Mouse (Mus musculus) monocyte, adult 2 months (primary cell): ENCODE results near the gene Krtap1-3.
"Not testable (repeated sequence)": the region's sequence is repeated elsewhere in the genome, so short reads cannot be mapped to it uniquely, and the experiment has no call there.

Experiments used
- DNase-seq, 2 experiments: peaks; one replicate each; pipeline ENCODE4 v3.0.0; 2022; ENCODE audit warnings: low spot score in 2 of 2, low read depth in 1 of 2

The Krtap1-3 gene

DNA sequence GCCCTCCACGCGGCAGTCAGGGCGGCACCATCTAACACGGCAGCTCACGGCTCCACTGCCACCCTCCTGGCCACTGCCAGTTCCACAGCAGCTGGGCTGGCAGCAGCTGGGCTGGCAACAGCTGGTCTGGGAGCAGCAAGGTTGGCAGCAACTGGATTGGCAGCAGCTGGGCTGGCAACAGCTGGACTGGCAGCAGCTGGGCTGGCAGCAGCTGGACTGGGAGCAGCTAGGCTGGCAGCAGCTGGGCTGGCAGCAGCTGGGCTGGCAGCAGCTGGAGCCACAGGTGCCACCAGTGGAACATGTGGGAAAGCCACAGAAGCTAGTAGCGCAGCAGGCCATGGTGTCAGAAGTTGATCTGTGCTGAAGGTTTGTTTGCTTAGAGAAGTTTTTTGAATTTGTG lies at the start of gene Krtap1-3:
TSS of gene Krtap1-3 (minus strand) at position 359 of the 400 bp plus-strand sequence.
- no peak for DNase-seq

GRCm38 (mm10) chr11:99640926-99641325 lies 49.8 kb upstream of the Krtap1-3 start:
- no peak for DNase-seq

- DNase-seq = no peak
Measured at GRCm38 (mm10) chr11:99637086-99637485, 45.9 kb upstream of the Krtap1-3 start.

- DNase-seq = no peak
Measured at GRCm38 (mm10) chr11:99634653-99635134, 43.6 kb upstream of the Krtap1-3 start, which contains the start of gene Krtap4-2. TSS of gene Krtap4-2 (minus strand) at chr11:99635084.

DNA sequence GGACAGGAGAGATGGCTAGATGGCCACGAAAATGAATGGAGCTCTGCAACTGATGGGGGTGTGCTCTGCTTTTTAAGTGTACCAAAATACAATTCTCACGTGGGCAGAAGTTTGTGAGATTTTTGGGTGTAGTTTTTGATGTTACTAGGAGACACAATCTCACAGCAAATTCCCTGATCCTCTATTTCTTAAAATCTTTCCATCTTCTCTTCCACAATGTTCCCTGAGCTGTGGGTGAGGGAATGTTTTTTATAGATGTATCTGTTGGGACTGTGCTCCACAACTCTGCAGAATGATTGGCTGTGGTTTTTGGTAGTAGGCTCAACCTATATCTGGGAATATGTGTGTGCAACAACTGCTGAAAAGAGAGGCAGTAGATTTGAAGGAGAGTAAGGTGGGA lies 42.2 kb upstream of the Krtap1-3 start:
- no peak for DNase-seq

GRCm38 (mm10) chr11:99630890-99631289 lies 39.8 kb upstream of the Krtap1-3 start:
- no peak for DNase-seq

DNA sequence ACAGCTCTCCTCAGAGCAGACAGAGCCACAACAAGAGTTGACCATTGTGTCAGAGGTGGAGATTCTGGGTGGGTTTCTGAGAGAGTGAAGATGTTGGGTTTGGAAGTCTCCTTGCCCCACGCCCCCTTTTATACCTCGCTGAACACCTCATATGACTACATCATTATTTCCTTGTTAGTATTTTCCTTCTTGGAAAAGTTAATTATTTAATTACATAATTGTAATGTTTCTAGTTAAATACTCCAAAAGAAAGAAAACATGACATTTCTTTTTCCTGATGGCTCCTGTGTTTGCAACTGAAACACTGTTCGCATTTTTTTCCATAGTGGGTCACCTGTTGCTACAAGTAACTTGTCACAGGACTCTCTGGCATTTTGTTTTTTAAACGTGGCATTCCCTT lies 37.0 kb upstream of the Krtap1-3 start, which contains the start of gene Krtap4-1:
TSS of gene Krtap4-1 (minus strand) at position 101 of the 400 bp plus-strand sequence.
- no peak for DNase-seq

DNA sequence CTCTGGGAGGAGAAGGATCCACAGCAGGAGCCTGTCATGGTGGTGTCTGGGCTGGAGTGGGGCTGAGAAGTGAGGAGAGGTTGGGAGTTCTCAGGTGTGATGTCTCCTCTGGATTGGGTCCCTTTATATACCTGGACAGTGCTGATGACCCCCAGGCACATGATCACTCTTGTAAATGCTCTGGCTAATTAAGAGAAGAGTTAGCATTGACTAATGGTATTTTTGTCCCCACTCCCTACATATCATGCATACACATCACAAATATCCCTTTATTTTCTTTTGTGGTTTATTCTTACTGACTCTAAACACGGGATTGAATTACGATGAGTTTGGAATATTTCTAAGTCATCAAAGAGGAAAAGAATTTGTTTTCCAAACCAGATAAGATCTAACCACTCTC lies 29.2 kb upstream of the Krtap1-3 start, which contains the start of gene Gm11562:
TSS of gene Gm11562 (minus strand) at position 101 of the 400 bp plus-strand sequence.
- no peak for DNase-seq

DNA sequence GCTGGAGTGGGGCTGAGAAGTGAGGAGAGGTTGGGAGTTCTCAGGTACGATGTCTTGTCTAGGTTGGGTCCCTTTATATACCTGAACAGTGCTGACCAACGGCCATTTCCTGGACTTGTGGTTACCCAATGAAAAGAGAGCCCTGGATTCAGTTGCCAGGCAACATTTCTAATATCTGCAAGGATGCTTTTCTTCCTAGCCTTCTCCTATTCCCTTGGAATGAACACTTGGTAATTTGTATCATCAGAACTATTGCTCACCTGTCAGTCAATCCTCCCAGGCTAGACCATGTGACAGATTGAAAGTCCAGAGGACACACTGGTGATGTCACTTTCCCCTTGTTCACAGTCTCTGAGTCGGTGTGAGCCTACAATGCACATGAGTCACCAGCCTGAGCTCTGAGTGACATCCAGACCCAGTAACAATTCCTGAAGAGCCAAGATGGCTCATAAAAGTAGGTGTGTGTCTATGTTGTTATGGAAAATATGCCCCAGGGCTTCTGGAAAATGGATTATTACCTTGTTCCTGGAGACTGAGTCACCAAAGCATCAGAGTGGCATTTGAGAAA lies 23.7 kb upstream of the Krtap1-3 start, which contains the start of gene Krtap2-4:
TSS of gene Krtap2-4 (minus strand) at position 51 of the 568 bp plus-strand sequence.
- DNase-seq = no peak

DNA sequence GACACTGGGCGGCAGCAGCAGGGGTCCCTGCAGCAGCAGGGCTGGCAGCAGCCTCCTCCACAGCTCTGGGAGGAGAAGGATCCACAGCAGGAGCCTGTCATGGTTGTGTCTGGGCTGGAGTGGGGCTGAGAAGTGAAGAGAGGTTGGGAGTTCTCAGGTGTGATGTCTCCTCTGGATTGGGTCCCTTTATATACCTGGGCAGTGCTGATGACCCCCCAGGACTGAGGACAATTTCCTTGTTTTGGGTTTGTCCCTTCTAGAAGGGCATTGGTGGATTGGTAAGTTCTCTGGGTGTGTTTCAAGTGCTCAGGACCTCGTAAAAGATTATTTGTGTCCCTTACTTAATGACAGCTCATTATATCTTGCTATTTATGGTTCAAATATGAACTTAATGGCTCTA lies 18.9 kb upstream of the Krtap1-3 start, which contains the start of gene Gm11937:
TSS of gene Gm11937 (minus strand) at position 101 of the 400 bp plus-strand sequence.
- DNase-seq = not testable (repeated sequence)

DNA sequence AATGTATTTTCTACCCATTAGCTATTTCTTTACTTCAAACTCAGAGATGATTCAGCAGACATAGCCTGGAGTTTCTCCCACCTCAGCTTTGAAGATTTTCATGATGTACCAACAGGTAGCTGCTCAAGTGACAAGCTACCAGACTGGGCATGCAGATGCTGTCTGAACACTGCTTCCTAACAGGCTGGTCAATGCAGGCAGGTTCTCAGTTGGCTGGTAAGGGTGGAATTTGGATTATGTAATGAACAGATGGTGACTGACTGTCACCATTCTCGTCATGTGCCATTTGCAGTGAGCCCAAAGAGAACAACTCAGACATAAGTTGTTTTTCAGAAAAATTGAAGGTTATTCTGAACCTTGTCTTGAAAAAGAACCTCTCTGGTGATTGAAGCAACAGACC lies 18.0 kb upstream of the Krtap1-3 start:
- DNase-seq = no peak

DNA sequence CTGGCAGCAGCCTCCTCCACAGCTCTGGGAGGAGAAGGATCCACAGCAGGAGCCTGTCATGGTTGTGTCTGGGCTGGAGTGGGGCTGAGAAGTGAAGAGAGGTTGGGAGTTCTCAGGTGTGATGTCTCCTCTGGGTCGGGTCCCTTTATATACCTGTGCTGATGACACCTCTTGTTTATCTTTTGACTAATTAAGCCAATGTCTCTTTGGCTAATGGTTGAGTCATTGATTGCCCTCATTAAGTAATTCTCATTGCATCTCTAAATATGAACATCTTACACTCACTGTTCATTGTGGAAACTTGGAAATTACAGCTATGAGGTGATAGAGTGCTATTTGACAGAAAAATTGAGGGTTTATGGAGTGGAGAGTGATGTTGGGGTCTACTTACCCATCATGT lies 12.1 kb upstream of the Krtap1-3 start, which contains the start of gene Gm11938:
TSS of gene Gm11938 (minus strand) at position 101 of the 400 bp plus-strand sequence.
- DNase-seq = not testable (repeated sequence)

GRCm38 (mm10) chr11:99597742-99598141 lies 6.6 kb upstream of the Krtap1-3 start, which contains the start of gene Krtap9-3:
TSS of gene Krtap9-3 (minus strand) at chr11:99598105.
- not testable (repeated sequence) for DNase-seq

- DNase-seq = no peak
Measured at GRCm38 (mm10) chr11:99585096-99585495, 6.0 kb downstream of the Krtap1-3 start.

- no peak for DNase-seq
Measured at GRCm38 (mm10) chr11:99583245-99583704, 7.9 kb downstream of the Krtap1-3 start, which contains the start of gene Krtap1-4. TSS of gene Krtap1-4 (minus strand) at chr11:99583654.

DNA sequence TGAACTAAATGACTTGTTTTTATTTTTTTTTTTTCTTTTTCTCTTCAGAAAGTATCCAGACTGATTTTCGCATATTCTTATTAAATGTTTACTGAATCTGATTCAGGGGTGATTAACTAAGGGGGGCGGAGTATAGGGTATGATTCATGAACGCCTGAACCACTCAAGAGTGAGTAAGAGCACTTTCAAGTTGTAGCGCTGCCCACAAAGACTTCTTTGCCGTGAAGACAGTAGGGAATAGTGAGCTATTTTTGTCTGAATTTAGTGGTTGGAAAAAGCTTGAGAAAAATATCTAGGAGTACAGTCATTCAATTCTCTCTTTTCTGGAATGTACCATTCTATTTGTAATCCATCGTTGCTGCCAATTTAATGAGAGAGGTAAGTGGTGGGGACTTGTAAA lies 9.6 kb downstream of the Krtap1-3 start:
- DNase-seq = no peak

DNA sequence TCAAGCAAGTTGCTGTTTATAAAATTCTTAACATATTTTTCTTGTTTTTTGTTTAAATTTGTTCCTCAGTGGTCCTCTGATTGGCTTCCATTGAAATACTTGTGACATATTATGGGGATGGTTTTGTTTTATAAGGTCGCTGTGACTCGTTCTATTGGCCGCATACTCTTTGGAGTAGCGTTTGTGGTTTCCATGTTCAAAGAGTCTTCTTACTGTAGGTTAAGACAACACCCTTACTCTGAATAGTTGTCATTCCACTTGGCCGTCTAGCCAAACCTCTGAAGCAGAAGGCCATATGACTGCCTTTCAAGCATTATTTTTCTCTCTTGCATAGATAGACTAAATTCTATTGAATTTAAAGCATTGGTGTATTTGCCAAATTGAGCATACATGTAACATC lies 10.1 kb downstream of the Krtap1-3 start:
- DNase-seq = no peak

DNA sequence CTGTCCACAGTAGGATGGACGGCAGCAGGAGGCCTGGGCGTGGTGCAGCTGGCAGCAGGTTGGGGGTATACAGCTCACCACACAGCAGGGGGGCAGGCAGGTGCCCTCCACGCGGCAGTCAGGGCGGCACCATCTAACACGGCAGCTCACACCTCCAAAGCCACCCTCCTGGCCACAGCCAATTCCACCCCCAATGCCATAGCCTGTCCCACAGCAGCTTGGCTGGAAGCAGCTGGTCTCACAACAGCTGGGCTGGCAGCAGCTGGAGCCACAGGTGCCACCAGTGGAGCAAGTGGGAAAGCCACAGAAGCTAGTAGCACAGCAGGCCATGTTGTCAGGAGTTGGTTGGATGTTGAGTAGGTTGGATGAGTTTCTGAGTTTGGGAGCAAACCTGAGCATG lies 10.5 kb downstream of the Krtap1-3 start, which contains the start of gene Krtap1-5:
TSS of gene Krtap1-5 (minus strand) at position 381 of the 400 bp plus-strand sequence.
- DNase-seq = no peak

- DNase-seq = peak in 1 of 2 experiments; percentile 23
Measured at GRCm38 (mm10) chr11:99574106-99574505, 17.0 kb downstream of the Krtap1-3 start.

DNA sequence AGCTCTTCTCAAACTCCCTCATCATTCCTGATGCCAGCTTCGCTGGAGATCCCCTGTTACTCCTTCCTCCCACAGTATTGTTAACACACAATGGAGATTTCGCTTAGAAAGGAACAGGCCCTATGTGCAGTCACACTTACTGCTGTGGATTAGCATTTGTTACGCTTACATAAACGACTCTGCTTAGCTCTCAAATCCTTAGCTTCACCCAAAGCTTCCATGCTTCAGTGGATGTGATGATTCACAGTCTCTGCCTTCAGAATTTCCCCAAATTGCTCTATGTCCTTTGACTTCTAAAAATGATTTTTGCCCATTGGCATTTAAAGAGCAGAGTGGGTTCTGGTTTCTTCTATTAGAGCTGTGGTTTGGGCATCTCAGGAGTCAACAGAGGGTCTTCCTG lies 18.0 kb downstream of the Krtap1-3 start:
- DNase-seq = no peak

DNA sequence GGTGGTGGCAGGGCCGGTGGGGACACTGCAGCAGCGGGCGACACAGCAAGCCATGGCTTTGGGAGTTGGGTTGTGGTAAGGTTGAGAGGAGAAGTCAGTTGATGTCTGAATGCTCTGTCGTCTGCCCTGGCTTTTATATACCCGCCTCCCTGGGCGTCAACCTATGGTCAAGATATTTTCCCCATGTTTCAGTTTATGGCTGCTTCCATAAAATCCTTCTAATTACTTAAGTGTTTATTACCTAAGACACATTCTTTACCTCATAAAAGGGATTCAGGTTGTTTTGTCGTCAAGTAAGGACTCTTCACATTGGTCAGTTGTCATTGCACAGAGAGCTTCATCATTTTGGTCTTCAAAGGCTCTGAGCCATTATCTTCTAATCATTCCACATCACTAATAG lies 24.6 kb downstream of the Krtap1-3 start, which contains the start of gene Krtap3-1:
TSS of gene Krtap3-1 (minus strand) at position 101 of the 400 bp plus-strand sequence.
- DNase-seq = no peak

GRCm38 (mm10) chr11:99562580-99562979 lies 28.6 kb downstream of the Krtap1-3 start:
- no peak for DNase-seq
